Mouse (Mus musculus): ENCODE measurements at regions not wholly inside any gene's neighbourhood (a gene's known extent, or its start where the extent isn't known, plus 50 kb on each side); places are given as distances from the start of the nearest gene placed in this dataset.

DNA sequence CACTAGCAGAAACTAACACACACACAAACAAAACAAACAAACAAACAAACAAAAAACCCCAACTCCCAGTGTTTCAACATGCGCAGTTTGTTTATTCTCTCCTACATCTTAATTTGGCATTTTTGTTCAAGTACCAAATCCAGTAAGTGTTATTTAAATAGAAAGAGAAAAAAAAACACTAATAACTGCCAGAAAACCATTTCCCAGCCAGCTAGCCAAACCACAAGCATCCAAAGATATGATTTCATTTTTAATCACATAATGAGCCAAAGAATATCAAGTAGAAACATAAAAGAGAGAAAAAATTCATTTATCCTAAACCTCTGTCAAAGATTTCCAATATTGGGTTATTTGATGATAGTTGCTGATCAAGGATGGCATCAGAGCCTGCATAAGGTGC lies 102.3 kb downstream of the Snx18 start:
- TF ChIP-seq CTCF (IDR thresholded peaks at IDR 0.05; ENCODE audit: low read depth) (no peak), EP300 (IDR thresholded peaks at IDR 0.05; ENCODE audit: low read depth) (no peak)

Data from liver, embryonic 14.5 days (tissue).